Mouse (Mus musculus) embryo, embryonic 11 days (tissue): ENCODE results near the gene Gm28051.

Experiments
- DNase-seq: peaks from one replicate; pipeline ENCODE4 v3.0.0-alpha.2; 2015

The Gm28051 gene

GRCm38 (mm10) chr12:102757689-102758402 lies at the start of gene Gm28051, which contains the start of the genes Gon7 and Ubr7:
TSS of gene Gm28051 (minus strand) at chr12:102757765.
TSS of gene Gon7 (minus strand) at chr12:102757803.
TSS of gene Ubr7 (plus strand) at chr12:102757967.
- peak; percentile 99 for DNase-seq

GRCm38 (mm10) chr12:102799528-102799927 lies 42.0 kb upstream of the Gm28051 start:
- DNase-seq = no peak

GRCm38 (mm10) chr12:102787927-102788326 lies 30.4 kb upstream of the Gm28051 start:
- DNase-seq = no peak

- no peak for DNase-seq
These were observed 28.0 kb upstream of the Gm28051 start for GRCm38 (mm10) chr12:102785593-102785985.

GRCm38 (mm10) chr12:102784899-102785592 lies 27.5 kb upstream of the Gm28051 start:
- DNase-seq = no peak

- no peak for DNase-seq
These were observed 25.3 kb upstream of the Gm28051 start for GRCm38 (mm10) chr12:102782841-102783240.

- peak; percentile 34 for DNase-seq
These were observed 21.9 kb upstream of the Gm28051 start for GRCm38 (mm10) chr12:102779452-102779851.

- no peak for DNase-seq
These were observed 20.6 kb upstream of the Gm28051 start for GRCm38 (mm10) chr12:102778151-102778550.

GRCm38 (mm10) chr12:102776035-102776434 lies 18.5 kb upstream of the Gm28051 start:
- DNase-seq = no peak

GRCm38 (mm10) chr12:102772676-102773075 lies 15.1 kb upstream of the Gm28051 start:
- no peak for DNase-seq

GRCm38 (mm10) chr12:102771601-102772000 lies 14.0 kb upstream of the Gm28051 start:
- no peak for DNase-seq

GRCm38 (mm10) chr12:102769000-102769399 lies 11.4 kb upstream of the Gm28051 start:
- no peak for DNase-seq

- no peak for DNase-seq
These were observed 6.1 kb upstream of the Gm28051 start for GRCm38 (mm10) chr12:102763696-102764095.

- DNase-seq = no peak
These were observed 4.1 kb upstream of the Gm28051 start for GRCm38 (mm10) chr12:102761668-102762067.

GRCm38 (mm10) chr12:102758936-102759335 lies 1.4 kb upstream of the Gm28051 start:
- DNase-seq = peak; percentile 12

GRCm38 (mm10) chr12:102758403-102758756 lies 815 bp upstream of the Gm28051 start, which contains the start of gene Gm20604:
TSS of gene Gm20604 (minus strand) at chr12:102758672.
- DNase-seq = no peak

GRCm38 (mm10) chr12:102757055-102757688 lies 393 bp downstream of the Gm28051 start:
- DNase-seq = peak; percentile 37

- peak; percentile 19 for DNase-seq
These were observed 1.3 kb downstream of the Gm28051 start for GRCm38 (mm10) chr12:102756304-102756703.

GRCm38 (mm10) chr12:102748256-102748655 lies 9.3 kb downstream of the Gm28051 start:
- no peak for DNase-seq

- DNase-seq = no peak
These were observed 12.7 kb downstream of the Gm28051 start for GRCm38 (mm10) chr12:102744839-102745238.

- DNase-seq = peak; percentile 95
These were observed 13.7 kb downstream of the Gm28051 start, which contains the start of the genes Moap1 and Tmem251 for GRCm38 (mm10) chr12:102743589-102744574. TSS of gene Moap1 (minus strand) at chr12:102743661. TSS of gene Tmem251 (plus strand) at chr12:102743762.

- DNase-seq = no peak
These were observed 14.5 kb downstream of the Gm28051 start for GRCm38 (mm10) chr12:102743036-102743588.
